Mouse (Mus musculus) adrenal gland (tissue): ENCODE results near the gene Abcb9.

ENCODE experiments used
- intact Hi-C: fragments of 180-260 bp; cut with DNase I; formaldehyde crosslinking; loops from one replicate; pipeline ENCODE4 v1.15.1; 2025
- long read RNA-seq, 2 experiments: library from polyadenylated mRNA; unstranded; transcript quantifications; one replicate each; pipeline ENCODE4 v2.0.0; 2020; ENCODE audit warnings: borderline replicate concordance in 1 of 2; ENCODE audit not compliant: insufficient replicate concordance in 1 of 2

The Abcb9 gene
- long read RNA-seq, experiment 1, partial matches to known transcripts: 1 of 4 reads
- long read RNA-seq, experiment 1, other reads (novel, unspliced or antisense): 0 of 4 reads
- long read RNA-seq, experiment 2, partial matches to known transcripts: 6 of 13 reads
- long read RNA-seq, experiment 2, other reads (novel, unspliced or antisense): 2 of 13 reads

- intact Hi-C loops: no loop called here
Observed at GRCm38 (mm10) chr5:124095596-124096232, at the start of gene Abcb9. Abcb9 (minus strand) TSS chr5:124095798.

- intact Hi-C loops: no loop called here
Observed at GRCm38 (mm10) chr5:124138066-124138465, 42.5 kb upstream of the Abcb9 start.

- intact Hi-C loops: no loop called here
Observed at GRCm38 (mm10) chr5:124134261-124134660, 38.7 kb upstream of the Abcb9 start.

- intact Hi-C loops: no loop called here
Observed at GRCm38 (mm10) chr5:124125093-124125492, 29.5 kb upstream of the Abcb9 start.

- intact Hi-C loops: no loop called here
Observed at GRCm38 (mm10) chr5:124122357-124122756, 26.8 kb upstream of the Abcb9 start.

- intact Hi-C loops: no loop called here
Observed at GRCm38 (mm10) chr5:124119204-124119603, 23.6 kb upstream of the Abcb9 start.

GRCm38 (mm10) chr5:124115990-124116845, 20.6 kb upstream of the Abcb9 start, which contains the start of gene Arl6ip4:
Arl6ip4 (plus strand) TSS chr5:124116089.
- intact Hi-C loops: no loop called here

- intact Hi-C loops: no loop called here
Observed at GRCm38 (mm10) chr5:124115531-124115930, 19.9 kb upstream of the Abcb9 start.

- intact Hi-C loops: no loop called here
Observed at GRCm38 (mm10) chr5:124114276-124115025, 18.9 kb upstream of the Abcb9 start.

GRCm38 (mm10) chr5:124113030-124113429, 17.4 kb upstream of the Abcb9 start:
- intact Hi-C loops: no loop called here

- intact Hi-C loops: no loop called here
Observed at GRCm38 (mm10) chr5:124112531-124112930, 16.9 kb upstream of the Abcb9 start.

GRCm38 (mm10) chr5:124111742-124112497, 16.3 kb upstream of the Abcb9 start, which contains the start of gene Ogfod2:
Ogfod2 (plus strand) TSS chr5:124112297.
- intact Hi-C loops: no loop called here

- intact Hi-C loops: no loop called here
Observed at GRCm38 (mm10) chr5:124111077-124111741, 15.6 kb upstream of the Abcb9 start.

GRCm38 (mm10) chr5:124103552-124103951, 8.0 kb upstream of the Abcb9 start:
- intact Hi-C loops: no loop called here

GRCm38 (mm10) chr5:124103020-124103419, 7.4 kb upstream of the Abcb9 start:
- intact Hi-C loops: no loop called here

- intact Hi-C loops: no loop called here
Observed at GRCm38 (mm10) chr5:124102326-124102725, 6.7 kb upstream of the Abcb9 start.

- intact Hi-C loops: no loop called here
Observed at GRCm38 (mm10) chr5:124100128-124101044, 4.8 kb upstream of the Abcb9 start.

- intact Hi-C loops: no loop called here
Observed at GRCm38 (mm10) chr5:124098923-124099322, 3.3 kb upstream of the Abcb9 start.

GRCm38 (mm10) chr5:124095077-124095581, 469 bp downstream of the Abcb9 start:
- intact Hi-C loops: no loop called here
